In the genomic region with DNA sequence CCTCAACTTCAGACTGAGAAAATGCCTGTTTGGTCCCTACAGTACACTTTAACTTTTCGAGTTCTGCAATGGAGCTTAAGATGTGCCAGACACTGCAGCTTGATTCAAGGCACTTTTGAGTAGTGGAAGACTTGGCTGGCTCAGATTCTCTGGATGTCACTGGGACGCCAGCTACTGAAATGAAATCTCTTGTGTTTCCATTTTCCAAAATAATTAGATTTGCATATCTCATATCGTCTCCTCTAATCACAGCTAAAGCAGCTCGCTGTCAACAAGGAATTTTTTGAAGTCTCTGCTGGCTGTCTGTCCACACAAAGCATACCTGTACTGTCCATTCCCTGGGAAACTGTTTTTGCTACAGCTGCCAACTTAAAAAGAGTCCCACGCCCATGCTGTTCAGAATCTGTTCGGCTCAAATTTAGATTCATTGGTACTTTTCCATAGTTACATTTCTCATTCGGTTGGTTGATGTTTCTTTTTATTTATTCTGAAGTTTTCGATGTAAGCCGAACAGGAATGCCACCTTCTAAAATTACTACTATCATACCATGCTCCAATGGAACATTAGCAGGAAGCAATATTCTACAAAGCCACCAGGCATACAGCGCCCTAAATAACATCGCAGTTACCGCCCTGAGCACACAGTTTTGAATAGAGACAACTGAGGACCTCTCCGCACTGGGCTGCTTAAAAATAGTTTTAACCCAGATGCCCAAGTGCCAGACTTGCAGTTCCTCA, we compare ENCODE assay signal across 15 mouse cellular contexts. TPM values are rescaled to one million over a fixed set of nuclear protein-coding genes. Genes with fewer than 3 reads are reported as not detected.
DNase-seq lines count a peak whose midpoint lies in the region; ATAC-seq and TF ChIP-seq lines count a peak whose summit lies in the region.
"Had no signal": no experiment of that assay in that cellular context is flagged by ENCODE, and none has a peak within 500 bp of the region (broad histone marks: within the 10 kb centered on the region; RNA-seq: fewer than 3 reads in every experiment).

No protein-coding gene starts in this region.

- WGBS in kidney, adult 2 months, result 62% methylated on average over 13 of the region's 13 CpGs
- 54% methylated on average over 13 of the region's 13 CpGs for WGBS in stomach, postnatal 0 days

- H3K9ac ChIP-seq in stomach, postnatal 0 days (ENCODE audit: low read length), result no peak overlapping the region
- H3K9ac ChIP-seq: midbrain, embryonic 15.5 days; neural tube, embryonic 13.5 days had no signal

- H3K4me2 ChIP-seq in stomach, postnatal 0 days (replicated peaks; ENCODE audit: low read depth), result no peak overlapping the region
- H3K4me2 ChIP-seq: midbrain, embryonic 15.5 days; neural tube, embryonic 13.5 days had no signal

- DNase-seq in kidney, adult 2 months, result no peak
- DNase-seq in kidney, adult 11 months, result no peak
- peak; percentile 42 for DNase-seq in right cerebral cortex, adult 18-20 months
- no peak for DNase-seq in right cerebral cortex, postnatal 14 days
- peak; percentile 42 to 74 for DNase-seq in left cerebral cortex, postnatal 25 days (ENCODE audit: low spot score in 2 of 2)
- no peak for DNase-seq in stomach, postnatal 0 days (ENCODE audit: low spot score)
- DNase-seq in thymus, postnatal 4 days, result no peak
- DNase-seq: adrenal gland, postnatal 25 days; cerebellum, adult 18-20 months had no signal

- peak; percentile 18; the same call in 1 of the 2 replicates for ATAC-seq in stomach, postnatal 0 days (ENCODE audit: low FRiP score, low TSS enrichment)
- no peak for ATAC-seq in activated CD4-positive, CD25-positive, alpha-beta regulatory T cell, adult 4 months
- ATAC-seq: midbrain, embryonic 15.5 days; Patski had no signal

- H3K4me1 ChIP-seq in kidney, adult 2 months (ENCODE audit: control insufficient read depth, insufficient read depth, low read length), result 0 out of 2 replicates have a peak, but pooled peaks cover 3% of the 10 kb centered on the region
- H3K4me1 ChIP-seq in stomach, postnatal 0 days (replicated peaks; ENCODE audit: control insufficient read depth, insufficient read depth), result no peaks in the 10 kb centered on the region

- no peak for TF ChIP-seq CTCF in kidney, adult 2 months (conservative IDR thresholded peaks at IDR 0.05; ENCODE audit: insufficient read depth, insufficient read length, low read depth, low read length)
- no peak for TF ChIP-seq CTCF in stomach, postnatal 0 days (IDR thresholded peaks at IDR 0.05; ENCODE audit: low read depth)

- peak overlapping the region; percentile 29 for H3K27ac ChIP-seq in kidney, adult 2 months (ENCODE audit: insufficient read depth, low read depth, low read length)
- peak overlapping the region; percentile 63 for H3K27ac ChIP-seq in stomach, postnatal 0 days (replicated peaks)
- H3K27ac ChIP-seq: midbrain, embryonic 15.5 days; neural tube, embryonic 13.5 days had no signal

- no peaks in the 10 kb centered on the region for H3K36me3 ChIP-seq in kidney, adult 2 months (ENCODE audit: control insufficient read depth, insufficient read depth, low read length)
- no peaks in the 10 kb centered on the region for H3K36me3 ChIP-seq in stomach, postnatal 0 days (ENCODE audit: control insufficient read depth, insufficient read depth, low read length)
- H3K36me3 ChIP-seq: midbrain, embryonic 15.5 days; neural tube, embryonic 13.5 days had no signal

- H3K4me3 ChIP-seq in kidney, adult 2 months (ENCODE audit: insufficient read depth, low read depth, low read length), result no peak overlapping the region
- no peak overlapping the region for H3K4me3 ChIP-seq in stomach, postnatal 0 days (ENCODE audit: low read depth, low read length)
- H3K4me3 ChIP-seq: erythroblast, embryonic 14.5 days; midbrain, embryonic 15.5 days; neural tube, embryonic 13.5 days had no signal

- H3K27me3 ChIP-seq in kidney, adult 2 months (replicated peaks; ENCODE audit: control insufficient read depth, insufficient read depth, low read length), result no peaks in the 10 kb centered on the region
- H3K27me3 ChIP-seq in stomach, postnatal 0 days (ENCODE audit: control insufficient read depth, insufficient read depth, low read length), result no peaks in the 10 kb centered on the region
- H3K27me3 ChIP-seq: CH12.LX; midbrain, embryonic 15.5 days; neural tube, embryonic 13.5 days; Patski had no signal

- H3K9me3 ChIP-seq in stomach, postnatal 0 days (ENCODE audit: control insufficient read depth, low read length), result no peaks in the 10 kb centered on the region
- H3K9me3 ChIP-seq: midbrain, embryonic 15.5 days; neural tube, embryonic 13.5 days had no signal

- TF ChIP-seq POLR2A in kidney, adult 2 months (IDR thresholded peaks at IDR 0.05; ENCODE audit: low read depth, low read length), result no peak

- intact Hi-C loops in left cerebral cortex, postnatal 25 days (cut with DNase I), result no loop called here

- TF ChIP-seq EP300 in stomach, postnatal 0 days (optimal IDR thresholded peaks at IDR 0.05), result no peak

RNA-seq across cellular contexts. Expression of a gene that starts 28.4 kb away (rescaled TPM):
- 2.9 and 3.2 TPM in 2 replicates for polyA plus RNA-seq in kidney, adult 2 months (2012; rRNA removed)
- total RNA-seq in left cerebral cortex, postnatal 25 days (2021), result 10 to 100 TPM; 46.4 to 57.5 TPM
- polyA plus RNA-seq in stomach, postnatal 0 days (2015; fragmentation: Nextera tagmentation; extraction: Ambion mirVana), result 9.0 and 9.8 TPM in 2 replicates
- under 1 TPM; 0.08 to 0.37 TPM for polyA plus RNA-seq in activated CD4-positive, CD25-positive, alpha-beta regulatory T cell, adult 4 months (2017; shearing (Covaris generic))
- polyA plus RNA-seq: erythroblast, embryonic 14.5 days had no signal

Comparison
In these comparisons a context has a peak if more than half of its experiments do, and no peak if none do; other contexts are left out.
1. DNase-seq: peak in right cerebral cortex, adult 18-20 months (single experiment) and left cerebral cortex, postnatal 25 days (2 of 2); none in kidney, adult 2 months (single experiment), kidney, adult 11 months (single experiment), right cerebral cortex, postnatal 14 days (single experiment), stomach, postnatal 0 days (single experiment) and thymus, postnatal 4 days (single experiment).